ENCODE assay signal across 26 mouse cellular contexts in the genomic region with DNA sequence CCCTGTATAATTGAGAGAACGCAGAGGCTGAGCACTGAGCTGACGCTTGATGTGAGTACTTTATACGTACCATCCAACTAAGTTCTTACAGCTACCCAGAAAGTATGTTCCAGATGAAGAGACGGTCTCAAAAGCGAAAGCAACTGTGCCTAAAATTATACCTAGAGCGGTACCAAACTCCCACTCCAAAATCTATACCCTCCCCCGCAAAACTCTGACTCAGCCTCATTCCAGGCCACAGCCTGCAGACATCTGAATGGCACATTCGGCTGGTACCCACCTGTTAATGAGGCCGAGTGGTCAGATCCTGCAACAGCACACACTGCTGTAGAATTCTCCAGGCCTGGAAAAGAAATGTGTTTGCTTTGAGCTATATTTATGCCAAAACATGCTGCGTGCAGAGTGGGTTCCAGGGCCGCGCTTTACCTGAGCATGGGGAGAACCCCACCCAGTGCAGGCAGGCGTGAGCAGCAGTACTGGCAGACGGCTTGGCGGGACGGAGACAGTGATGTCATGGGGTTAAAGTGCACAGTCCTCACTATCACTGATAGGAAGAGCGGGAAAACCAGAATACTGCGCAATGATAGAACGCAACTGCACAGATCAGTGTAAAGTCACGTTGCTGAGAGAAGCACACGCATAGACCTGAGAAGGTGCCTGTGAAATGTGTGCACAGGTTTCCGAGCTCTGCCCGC. TPM values are rescaled to one million over a fixed set of nuclear protein-coding genes. Genes with fewer than 3 reads are reported as not detected.
A peak's percentile ranks its signal among the peaks of the same experiment; 100 is the strongest.
DNase-seq lines count a peak whose midpoint lies in the region; ATAC-seq and TF ChIP-seq lines count a peak whose summit lies in the region.
"Had no signal": no experiment of that assay in that cellular context is flagged by ENCODE, and none has a peak within 500 bp of the region (broad histone marks: within the 10 kb centered on the region; RNA-seq: fewer than 3 reads in every experiment).

No protein-coding gene starts in this region.

- H3K4me3 ChIP-seq in embryonic facial prominence, embryonic 15.5 days (replicated peaks): no peak overlapping the region
- H3K4me3 ChIP-seq in embryonic facial prominence, embryonic 10.5 days: no peak overlapping the region
- no peak overlapping the region for H3K4me3 ChIP-seq in C2C12 (ENCODE audit: insufficient read depth, poor library complexity, severe bottlenecking)
- no peak overlapping the region for H3K4me3 ChIP-seq in intestine, postnatal 0 days (ENCODE audit: low read depth, low read length)
- H3K4me3 ChIP-seq: erythroblast, embryonic 14.5 days; forebrain, embryonic 13.5 days; heart, embryonic 12.5 days; kidney, embryonic 15.5 days; limb, embryonic 15.5 days; midbrain, embryonic 15.5 days; neural tube, embryonic 15.5 days had no signal

- 0 out of 2 replicates have a peak, but pooled peaks cover 8% of the 10 kb centered on the region for H3K36me3 ChIP-seq in embryonic facial prominence, embryonic 15.5 days
- H3K36me3 ChIP-seq in embryonic facial prominence, embryonic 10.5 days (replicated peaks): peaks cover 17% of the 10 kb centered on the region
- H3K36me3 ChIP-seq in C2C12 (ENCODE audit: control insufficient read depth, insufficient read depth): no peaks in the 10 kb centered on the region
- peaks cover 5% of the 10 kb centered on the region; the same call in 1 of the 2 replicates for H3K36me3 ChIP-seq in intestine, postnatal 0 days (ENCODE audit: control insufficient read depth, insufficient read depth)

- H3K9me3 ChIP-seq in embryonic facial prominence, embryonic 15.5 days (replicated peaks): no peaks in the 10 kb centered on the region
- no peaks in the 10 kb centered on the region for H3K9me3 ChIP-seq in embryonic facial prominence, embryonic 10.5 days
- H3K9me3 ChIP-seq in intestine, postnatal 0 days (ENCODE audit: control insufficient read depth): no peaks in the 10 kb centered on the region
- H3K9me3 ChIP-seq: forebrain, embryonic 13.5 days; heart, embryonic 12.5 days; kidney, embryonic 15.5 days; limb, embryonic 15.5 days; midbrain, embryonic 15.5 days; neural tube, embryonic 15.5 days had no signal

- WGBS in embryonic facial prominence, embryonic 15.5 days: 87% methylated on average over 23 of the region's 23 CpGs
- 93% methylated on average over 23 of the region's 23 CpGs for WGBS in embryonic facial prominence, embryonic 10.5 days
- WGBS in intestine, postnatal 0 days: 81% methylated on average over 23 of the region's 23 CpGs

- no peaks in the 10 kb centered on the region for H3K79me3 ChIP-seq in C2C12 (ENCODE audit: low read depth)

- no peak overlapping the region for H3K9ac ChIP-seq in embryonic facial prominence, embryonic 15.5 days
- H3K9ac ChIP-seq in intestine, postnatal 0 days (ENCODE audit: low read depth, low read length): no peak overlapping the region
- H3K9ac ChIP-seq: forebrain, embryonic 13.5 days; heart, embryonic 12.5 days; hindbrain, embryonic 14.5 days; kidney, embryonic 15.5 days; limb, embryonic 15.5 days; midbrain, embryonic 15.5 days; neural tube, embryonic 15.5 days had no signal

- no peaks in the 10 kb centered on the region for H3K27me3 ChIP-seq in embryonic facial prominence, embryonic 15.5 days
- no peaks in the 10 kb centered on the region for H3K27me3 ChIP-seq in embryonic facial prominence, embryonic 10.5 days (replicated peaks; ENCODE audit: low read depth, poor library complexity, severe bottlenecking)
- no peaks in the 10 kb centered on the region for H3K27me3 ChIP-seq in C2C12 (ENCODE audit: control insufficient read depth, insufficient read depth, insufficient read length)
- H3K27me3 ChIP-seq in intestine, postnatal 0 days (replicated peaks; ENCODE audit: control insufficient read depth, insufficient read depth, low read length): no peaks in the 10 kb centered on the region
- H3K27me3 ChIP-seq: forebrain, embryonic 13.5 days; heart, embryonic 12.5 days; kidney, embryonic 15.5 days; limb, embryonic 15.5 days; midbrain, embryonic 15.5 days; neural tube, embryonic 15.5 days had no signal

- no peaks in the 10 kb centered on the region for H3K4me1 ChIP-seq in embryonic facial prominence, embryonic 15.5 days
- H3K4me1 ChIP-seq in embryonic facial prominence, embryonic 10.5 days: peaks cover 4% of the 10 kb centered on the region
- no peaks in the 10 kb centered on the region for H3K4me1 ChIP-seq in intestine, postnatal 0 days (replicated peaks; ENCODE audit: control insufficient read depth, insufficient read depth, low read length)
- H3K4me1 ChIP-seq: forebrain, embryonic 13.5 days; midbrain, embryonic 15.5 days; neural tube, embryonic 15.5 days had no signal

- no peak for TF ChIP-seq CTCF in C2C12 (IDR thresholded peaks at IDR 0.05; ENCODE audit: control insufficient read depth, insufficient read depth, insufficient read length)
- TF ChIP-seq CTCF in intestine, postnatal 0 days (IDR thresholded peaks at IDR 0.05; ENCODE audit: low read depth): no peak

- no peak overlapping the region for H3K4me2 ChIP-seq in embryonic facial prominence, embryonic 15.5 days (replicated peaks)
- H3K4me2 ChIP-seq in intestine, postnatal 0 days (replicated peaks; ENCODE audit: low read depth): no peak overlapping the region
- H3K4me2 ChIP-seq: forebrain, embryonic 13.5 days; heart, embryonic 12.5 days; hindbrain, embryonic 14.5 days; kidney, embryonic 15.5 days; limb, embryonic 15.5 days; midbrain, embryonic 15.5 days; neural tube, embryonic 15.5 days had no signal

- H3K79me2 ChIP-seq in C2C12 (ENCODE audit: control insufficient read depth, insufficient read depth): no peaks in the 10 kb centered on the region

- DNase-seq in embryonic facial prominence, embryonic 10.5 days (ENCODE audit: low spot score): no peak
- peak; percentile 61 to 71 for DNase-seq in left cerebral cortex, adult 18-20 months (ENCODE audit: low spot score in 2 of 2)
- DNase-seq in left cerebral cortex, adult 11 months (ENCODE audit: low spot score): no peak
- DNase-seq in urinary bladder, postnatal 14 days (ENCODE audit: low spot score): no peak
- DNase-seq in spleen, postnatal 14 days (ENCODE audit: low spot score in 2 of 2): no peak
- DNase-seq: adrenal gland, postnatal 25 days; cerebellum, adult 18-20 months; gastrocnemius, postnatal 10 days; heart, adult 11 months; heart, postnatal 36 days; lung, postnatal 10 days; spleen, adult 18-20 months had no signal

- H3K27ac ChIP-seq in embryonic facial prominence, embryonic 15.5 days (replicated peaks): no peak overlapping the region
- no peak overlapping the region for H3K27ac ChIP-seq in embryonic facial prominence, embryonic 10.5 days (replicated peaks)
- H3K27ac ChIP-seq in intestine, postnatal 0 days (ENCODE audit: low read depth, low read length): no peak overlapping the region
- H3K27ac ChIP-seq: forebrain, embryonic 13.5 days; hindbrain, embryonic 14.5 days; kidney, embryonic 15.5 days; limb, embryonic 15.5 days; midbrain, embryonic 15.5 days; neural tube, embryonic 15.5 days had no signal

- no peak overlapping the region for H3ac ChIP-seq in C2C12 (ENCODE audit: control insufficient read depth, insufficient read length, low read depth)

- 0 out of 2 replicates have a peak, but pooled peaks have one; percentile 13 for ATAC-seq in embryonic facial prominence, embryonic 15.5 days (ENCODE audit: insufficient number of reproducible peaks, low FRiP score, low TSS enrichment, low read depth)
- 0 out of 2 replicates have a peak, but pooled peaks have one; percentile 31 for ATAC-seq in intestine, postnatal 0 days
- ATAC-seq: forebrain, embryonic 13.5 days; midbrain, embryonic 15.5 days had no signal

TF ChIP-seq in C2C12, 6 proteins besides CTCF, POLR2A, EP300 and RAD21:
- TF ChIP-seq FOSL1 (IDR thresholded peaks at IDR 0.05; ENCODE audit: insufficient read depth, low read length, poor library complexity, severe bottlenecking) (no peak), MAX (IDR thresholded peaks at IDR 0.05) (no peak), MYOD1 (IDR thresholded peaks at IDR 0.05; ENCODE audit: control insufficient read depth, insufficient read length, low read depth) (peak; percentile 6)

RNA-seq across cellular contexts. Expression of a gene that starts 21.0 kb away (rescaled TPM):
- polyA plus RNA-seq in embryonic facial prominence, embryonic 15.5 days (2015; fragmentation: Nextera tagmentation; extraction: Ambion mirVana): 15.0 and 16.6 TPM in 2 replicates
- polyA plus RNA-seq in embryonic facial prominence, embryonic 10.5 days (2016; fragmentation: Nextera tagmentation; extraction: Ambion mirVana): 12.7 and 13.4 TPM in 2 replicates
- total RNA-seq in left cerebral cortex, adult 18-20 months (2021): 10 to 100 TPM; 73.6 to 85.6 TPM
- polyA plus RNA-seq in C2C12 (2012; fragmentation: generic; extraction: Trizol): 8.6 TPM
- 7.5 TPM in 2 replicates for polyA plus RNA-seq in intestine, postnatal 0 days (2015; fragmentation: Nextera tagmentation; extraction: Ambion mirVana)

RNA-seq across cellular contexts. Expression of a gene that starts 53.8 kb away (rescaled TPM):
- polyA plus RNA-seq in embryonic facial prominence, embryonic 15.5 days (2015; fragmentation: Nextera tagmentation; extraction: Ambion mirVana): 2.2 and 3.4 TPM in 2 replicates
- 0.25 and 0.27 TPM in 2 replicates for polyA plus RNA-seq in embryonic facial prominence, embryonic 10.5 days (2016; fragmentation: Nextera tagmentation; extraction: Ambion mirVana)
- total RNA-seq in left cerebral cortex, adult 18-20 months (2021): under 1 TPM; 0.16 to 0.21 TPM
- 0.18 TPM for polyA plus RNA-seq in C2C12 (2012; fragmentation: generic; extraction: Trizol)
- polyA plus RNA-seq in intestine, postnatal 0 days (2015; fragmentation: Nextera tagmentation; extraction: Ambion mirVana): 4.8 and 5.3 TPM in 2 replicates
- total RNA-seq: adrenal gland, postnatal 25 days; heart, postnatal 36 days; megakaryocyte, adult 5-6 weeks; MEL had no signal
- polyA plus RNA-seq: erythroblast, embryonic 14.5 days; heart, embryonic 12.5 days; neural tube, embryonic 15.5 days; stomach, embryonic 14.5 days had no signal

Comparison
In these comparisons a context has a peak if more than half of its experiments do, and no peak if none do; other contexts are left out.
1. DNase-seq: peak in left cerebral cortex, adult 18-20 months (2 of 2); none in embryonic facial prominence, embryonic 10.5 days (single experiment), left cerebral cortex, adult 11 months (single experiment), urinary bladder, postnatal 14 days (single experiment) and spleen, postnatal 14 days (0 of 2).